Mouse (Mus musculus) T-helper 17 cell (primary cell): ENCODE measurements at regions not wholly inside any gene's neighbourhood (a gene's known extent, or its start where the extent isn't known, plus 50 kb on each side); places are given as distances from the start of the nearest gene placed in this dataset.
"Not testable (repeated sequence)": the region's sequence is repeated elsewhere in the genome, so short reads cannot be mapped to it uniquely, and the experiment has no call there.

ENCODE experiments used
- in situ Hi-C, 2 experiments: fragments of 300-600 bp; cut with MboI, MseI; formaldehyde crosslinking; loops; 1 replicate in 1 of 2; 2 replicates in 1 of 2; pipeline ENCODE4 v1.15.1; 2025; ENCODE audit warnings: high pct_unique_total_duplicates in 2 of 2

DNA sequence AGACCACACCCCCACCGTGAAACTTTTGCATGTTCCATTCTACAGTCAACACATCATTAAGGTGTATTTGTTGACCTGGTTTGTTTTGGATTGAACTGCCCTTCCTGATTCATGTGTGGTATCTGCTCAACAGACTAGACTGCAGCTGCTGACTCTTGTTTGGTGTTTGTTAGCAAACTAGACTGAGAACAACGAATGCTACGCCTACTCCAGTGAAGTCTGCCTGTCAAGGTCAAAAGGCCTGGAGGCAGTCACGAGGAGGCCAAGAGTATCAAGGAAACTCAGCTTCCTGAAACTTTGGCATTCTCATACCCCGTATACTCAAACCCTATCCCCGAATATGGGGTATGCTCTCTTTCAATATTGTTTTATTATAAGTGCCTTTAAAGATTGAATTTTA lies 194.2 kb upstream of the Spin1 start:
- in situ Hi-C loops = loop anchor here (5.0 kb wide), 1 partner anchor 534 kb away; no protein-coding TSS in a partner anchor

- in situ Hi-C loops = loop anchor here (5.0 kb wide), 1 partner anchor 535 kb away; no protein-coding TSS in a partner anchor
Measured at GRCm38 (mm10) chr13:50906910-50907309, 193.8 kb upstream of the Spin1 start.

GRCm38 (mm10) chr13:50912776-50913175 lies 187.9 kb upstream of the Spin1 start:
- in situ Hi-C loops = not testable (repeated sequence)

DNA sequence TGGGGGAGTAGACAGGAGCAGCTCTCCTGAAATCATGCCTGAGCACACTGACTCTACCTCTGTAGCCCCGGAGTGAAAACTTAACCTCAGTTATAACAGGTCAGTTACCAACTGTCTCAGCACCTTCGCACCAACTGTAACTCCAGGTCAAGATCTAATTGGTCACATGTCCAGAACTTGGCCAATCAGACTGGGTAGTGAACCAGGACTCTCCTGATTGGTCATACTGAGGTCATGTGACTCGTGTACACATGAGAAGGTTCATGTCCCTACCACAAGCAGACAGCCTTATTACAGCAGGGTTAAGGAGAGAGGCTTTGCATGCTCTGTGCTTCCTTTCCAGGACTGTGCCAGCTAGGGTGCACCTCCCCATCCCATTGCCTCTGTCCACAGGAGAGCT lies 166.7 kb upstream of the Spin1 start:
- in situ Hi-C loops = loop anchor here in 1 of 2 experiments (25.0 kb wide), 1 partner anchor 253 kb away; no protein-coding TSS in a partner anchor

DNA sequence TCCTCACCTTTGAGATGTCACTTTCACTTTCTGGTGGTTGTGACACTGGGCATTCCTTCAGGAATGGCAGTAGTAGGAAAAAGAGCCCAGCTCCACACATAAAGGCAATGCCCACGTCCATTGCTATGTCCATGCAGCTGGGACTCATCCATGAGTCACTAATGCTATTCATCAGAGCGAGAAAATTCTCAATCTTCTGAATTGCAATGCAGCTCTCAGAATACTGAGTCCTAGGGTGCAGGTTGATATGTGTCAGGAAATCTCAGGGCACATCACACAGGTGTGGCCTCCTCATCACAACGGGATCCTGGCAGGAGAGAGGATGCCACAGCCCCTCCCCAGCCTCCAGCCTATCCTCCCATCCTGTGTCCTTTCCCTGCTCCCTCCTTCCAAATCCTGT lies 158.1 kb upstream of the Spin1 start:
- in situ Hi-C loops = loop anchor here in 1 of 2 experiments (5.0 to 25.0 kb wide), 2 partner anchors 150 to 245 kb away; no protein-coding TSS in a partner anchor

GRCm38 (mm10) chr13:50949545-50950226 lies 151.0 kb upstream of the Spin1 start:
- in situ Hi-C loops = loop anchor here (5.0 to 25.0 kb wide), 4 partner anchors 238 to 863 kb away; no protein-coding TSS in a partner anchor

GRCm38 (mm10) chr13:50954671-50955070 lies 146.0 kb upstream of the Spin1 start:
- in situ Hi-C loops = loop anchor here (25.0 kb wide), 2 partner anchors 233 to 858 kb away; no protein-coding TSS in a partner anchor

DNA sequence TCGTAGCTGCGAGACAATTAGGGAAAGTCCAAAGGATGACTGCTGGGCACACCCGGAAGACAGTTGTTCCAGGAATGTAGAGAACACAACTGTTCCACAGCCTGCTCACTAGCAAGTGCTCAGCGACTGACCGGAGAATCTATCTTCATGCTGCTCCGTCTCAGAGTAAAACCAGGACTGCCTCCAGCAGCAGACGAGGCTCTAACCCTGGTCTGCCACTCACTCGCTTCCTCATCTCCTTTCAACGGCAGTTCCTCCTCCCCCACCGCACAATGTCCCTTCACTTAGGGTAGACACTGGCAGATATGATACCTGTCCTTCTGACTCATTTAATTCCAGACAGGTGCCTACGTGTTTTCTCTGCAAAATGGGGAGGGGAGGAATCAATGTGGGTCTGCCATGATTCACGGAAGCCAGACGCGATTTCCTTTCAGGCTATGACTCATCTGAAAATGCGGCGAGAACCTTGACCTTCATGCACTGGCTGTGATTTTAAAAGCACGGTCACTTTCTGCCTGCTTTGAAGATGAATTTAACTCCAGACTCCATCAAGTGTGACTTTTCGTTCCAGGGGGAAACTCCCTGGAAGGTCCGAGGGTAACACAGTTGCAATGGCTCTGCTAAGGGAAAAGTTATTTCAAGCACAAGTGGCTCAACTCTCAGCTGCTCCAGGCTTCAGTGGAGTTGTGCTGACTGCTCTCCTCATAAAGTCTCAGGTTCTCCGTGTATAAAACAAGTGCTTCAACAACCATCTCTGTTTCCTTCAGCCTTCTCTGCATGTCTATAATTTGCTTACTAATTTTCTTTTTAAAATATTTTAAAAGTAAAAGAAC lies 142.4 kb upstream of the Spin1 start:
- in situ Hi-C loops = loop anchor here (25.0 kb wide), 2 partner anchors 229 to 854 kb away; no protein-coding TSS in a partner anchor

- in situ Hi-C loops = loop anchor here (25.0 kb wide), 2 partner anchors 226 to 851 kb away; no protein-coding TSS in a partner anchor
Measured at GRCm38 (mm10) chr13:50960909-50961308, 139.8 kb upstream of the Spin1 start.

DNA sequence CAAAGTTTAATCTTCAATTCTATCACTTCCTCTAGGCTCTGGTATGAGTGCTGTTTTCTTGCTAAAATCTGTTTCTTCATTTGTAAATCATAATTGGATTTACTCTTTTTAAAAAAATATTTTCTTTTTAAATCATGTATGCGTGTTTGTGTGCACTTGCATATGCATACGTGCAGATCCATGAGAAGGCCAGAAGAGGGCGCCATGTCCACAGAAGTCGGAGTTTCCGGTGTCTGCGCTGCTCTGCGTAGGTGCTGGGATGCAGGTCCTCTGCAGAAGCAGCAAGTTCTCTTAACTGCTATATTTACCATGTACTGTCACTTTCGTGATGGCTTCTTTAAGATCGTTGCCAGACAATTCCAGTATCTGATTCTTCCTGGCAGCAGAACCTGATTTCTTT lies 136.6 kb upstream of the Spin1 start:
- in situ Hi-C loops = loop anchor here (25.0 kb wide), 2 partner anchors 223 to 848 kb away; no protein-coding TSS in a partner anchor

DNA sequence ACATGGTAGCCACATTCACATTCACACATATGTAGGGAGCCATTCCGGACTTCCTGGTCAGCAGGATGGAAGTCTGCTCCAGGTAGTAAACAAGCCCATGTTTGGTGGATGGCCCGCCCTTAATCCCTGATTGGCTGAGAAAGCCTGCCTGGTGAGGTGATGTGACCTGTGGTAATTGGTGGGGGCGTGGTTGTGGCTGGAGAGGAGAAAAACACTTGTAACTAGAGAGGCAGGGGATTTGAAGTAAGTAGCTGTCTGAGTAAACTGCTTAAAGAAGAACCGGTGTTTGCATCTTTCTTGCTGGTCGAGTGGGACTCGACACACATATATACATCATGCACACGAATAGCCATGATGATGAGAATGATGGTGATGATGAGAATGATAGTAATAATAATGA lies 135.6 kb upstream of the Spin1 start:
- in situ Hi-C loops = loop anchor here (5.0 to 25.0 kb wide), 3 partner anchors 152 to 847 kb away; no protein-coding TSS in a partner anchor

- in situ Hi-C loops = loop anchor here (5.0 to 25.0 kb wide), 3 partner anchors 152 to 847 kb away; no protein-coding TSS in a partner anchor
Measured at GRCm38 (mm10) chr13:50965678-50966077, 135.0 kb upstream of the Spin1 start.

DNA sequence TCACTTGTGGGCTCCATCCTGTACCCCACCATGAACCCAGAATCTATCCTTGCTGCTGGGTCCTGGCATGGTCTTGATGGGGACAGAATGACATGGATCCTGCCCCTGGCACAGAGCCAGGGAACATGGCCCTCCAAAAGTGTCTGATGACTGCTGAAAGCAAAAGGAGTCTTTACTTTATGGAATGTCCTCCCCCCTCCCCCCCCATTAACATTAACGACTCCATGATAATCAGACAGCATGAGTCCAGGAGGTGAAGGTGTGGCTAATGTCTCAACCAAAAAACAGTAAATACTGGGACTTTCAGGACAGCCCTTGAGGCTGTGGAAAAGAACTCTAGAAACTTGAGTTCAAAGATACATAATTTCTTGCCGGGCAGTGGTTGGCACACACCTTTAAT lies 133.9 kb upstream of the Spin1 start:
- in situ Hi-C loops = loop anchor here (5.0 to 25.0 kb wide), 3 partner anchors 150 to 845 kb away; no protein-coding TSS in a partner anchor

DNA sequence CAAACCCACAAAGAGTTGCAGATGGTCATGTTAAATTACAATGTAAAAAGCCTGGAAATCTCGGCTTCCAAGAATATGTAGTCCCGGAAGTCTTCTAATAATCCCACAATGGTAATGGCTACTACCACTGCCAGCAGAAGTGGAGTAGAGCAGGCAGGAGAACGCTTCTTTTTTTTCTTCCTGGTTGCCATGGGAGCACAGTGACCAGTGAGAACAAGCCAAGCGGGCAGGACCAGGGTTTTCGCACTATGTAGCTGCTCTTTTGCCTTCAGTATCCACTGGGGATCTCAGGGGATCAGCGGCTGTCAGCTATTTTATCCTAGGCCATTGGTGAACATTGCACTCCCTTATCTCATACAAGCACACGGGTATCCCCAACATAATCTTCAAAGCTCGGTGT lies 127.3 kb upstream of the Spin1 start:
- in situ Hi-C loops = loop anchor here (10.0 to 25.0 kb wide), 3 partner anchors 214 to 1489 kb away; no protein-coding TSS in a partner anchor

DNA sequence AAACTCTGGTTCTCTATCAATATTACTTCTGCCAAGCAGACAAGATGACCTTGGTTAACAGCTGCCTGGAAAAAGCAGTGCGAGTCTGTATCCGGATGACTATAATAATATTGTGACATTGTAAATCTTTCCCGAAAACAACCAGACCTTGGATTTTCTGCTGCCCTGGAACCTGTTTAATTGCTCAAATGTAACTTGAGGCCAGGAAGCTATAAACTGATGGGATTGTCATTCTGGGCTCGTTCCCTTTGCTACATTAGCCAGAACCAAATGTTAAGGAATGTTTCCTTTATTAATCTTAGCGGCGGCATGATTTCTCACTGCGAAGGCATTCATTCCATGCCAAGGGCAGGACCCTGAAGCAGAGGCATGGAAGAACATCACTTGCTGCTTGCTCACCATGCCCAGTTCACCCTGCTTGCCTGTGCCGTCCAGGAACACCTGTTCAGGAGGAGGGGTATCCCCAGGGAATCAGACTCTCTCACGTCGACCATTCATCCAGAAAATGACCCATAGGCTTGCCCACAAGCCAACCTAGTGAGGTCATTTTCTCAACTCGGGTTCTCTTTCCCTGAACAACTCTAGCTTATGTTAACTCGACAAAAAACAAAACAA lies 125.3 kb upstream of the Spin1 start:
- in situ Hi-C loops = loop anchor here in 1 of 2 experiments (10.0 kb wide), 1 partner anchor 1491 kb away; no protein-coding TSS in a partner anchor

- in situ Hi-C loops = no loop called here
Measured at GRCm38 (mm10) chr13:50982005-50982404, 118.7 kb upstream of the Spin1 start.

- in situ Hi-C loops = no loop called here
Measured at GRCm38 (mm10) chr13:50982990-50983389, 117.7 kb upstream of the Spin1 start.

DNA sequence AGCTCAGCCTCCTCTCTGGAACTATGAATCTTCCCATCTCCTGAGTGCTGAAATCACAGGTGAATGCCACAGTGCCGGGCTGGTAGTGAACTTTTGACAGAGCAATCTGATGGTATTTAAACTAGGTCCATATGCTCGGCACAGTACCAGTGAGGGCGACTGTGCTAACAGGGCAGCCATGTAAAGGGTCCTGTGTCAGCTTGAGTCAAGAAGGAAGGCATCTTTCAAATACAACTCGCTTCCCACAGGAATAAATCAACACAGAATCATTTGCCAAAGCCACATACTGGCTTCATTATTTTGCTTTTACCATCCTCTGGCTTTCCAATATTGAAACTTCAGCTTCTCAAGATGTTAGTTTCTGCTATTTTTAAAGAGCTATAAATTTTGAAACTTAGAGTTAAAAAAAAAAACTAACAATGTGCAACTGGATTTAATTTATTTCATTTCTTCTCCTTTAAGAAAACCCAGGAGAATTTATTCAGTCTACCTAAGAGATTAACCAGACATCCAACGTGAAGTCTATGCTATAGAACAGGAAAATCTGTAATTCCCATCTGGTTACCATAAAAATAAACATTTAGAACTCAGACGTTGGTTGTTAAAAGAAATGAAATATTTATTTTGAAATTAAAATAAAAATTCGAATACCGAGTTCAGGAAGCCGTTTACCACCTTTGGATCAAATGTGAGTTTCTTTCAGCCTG lies 108.8 kb upstream of the Spin1 start:
- in situ Hi-C loops = no loop called here

GRCm38 (mm10) chr13:50999738-51000137 lies 100.9 kb upstream of the Spin1 start:
- in situ Hi-C loops = no loop called here

GRCm38 (mm10) chr13:51004827-51005226 lies 95.9 kb upstream of the Spin1 start:
- in situ Hi-C loops = no loop called here

GRCm38 (mm10) chr13:51010736-51011135 lies 89.9 kb upstream of the Spin1 start:
- in situ Hi-C loops = no loop called here
